Mouse (Mus musculus) layer of hippocampus, adult 6 months (tissue): ENCODE results near the gene Ubr3. TPM values are rescaled to one million over a fixed set of nuclear protein-coding genes. Genes with fewer than 3 reads are reported as not detected.

Experiments used
- long read RNA-seq, 2 experiments: library from polyadenylated mRNA; unstranded; transcript quantifications; one replicate each; pipeline ENCODE4 v2.0.0; 2019 to 2020
- polyA plus RNA-seq: library from polyadenylated mRNA; unstranded; fragments of <200 nt; fragmentation: Nextera tagmentation; gene quantifications from 2 replicates; pipeline ENCODE4 v1.2.3, GENCODE M21; 2021

The Ubr3 gene
- 5.6 and 6.2 TPM in 2 replicates for polyA plus RNA-seq
- long read RNA-seq, experiment 1, partial matches to known transcripts, result 20 of 25 reads
- long read RNA-seq, experiment 1, other reads (novel, unspliced or antisense), result 5 of 25 reads
- long read RNA-seq, experiment 2, partial matches to known transcripts, result 24 of 32 reads
- long read RNA-seq, experiment 2, other reads (novel, unspliced or antisense), result 6 of 32 reads

GRCm38 (mm10) chr2:69897039-69897617 is at the start of gene Ubr3:
Gene Ubr3 (plus strand): TSS chr2:69897246.

GRCm38 (mm10) chr2:69861485-69862091 is 35.5 kb upstream of the Ubr3 start, which contains the start of gene Ssb:
Gene Ssb (plus strand): TSS chr2:69861562.

GRCm38 (mm10) chr2:69885451-69886305 is 11.4 kb upstream of the Ubr3 start, which contains the start of gene Mettl5:
Gene Mettl5 (minus strand): TSS chr2:69885615.

GRCm38 (mm10) chr2:70038752-70039151 is 141.7 kb downstream of the Ubr3 start, which contains the start of gene Myo3b:
Gene Myo3b (plus strand): TSS chr2:70039126.

Other genes with a start within 250 kb of the Ubr3 start
- 0.06 and 0.09 TPM in 2 replicates for gene Klhl41, start 227.1 kb upstream of the Ubr3 start, polyA plus RNA-seq
- 4.5 TPM in 2 replicates for gene Fastkd1, start 183.7 kb upstream of the Ubr3 start, polyA plus RNA-seq
- gene Ppig, start 174.7 kb upstream of the Ubr3 start, polyA plus RNA-seq, result 74.1 and 77.5 TPM in 2 replicates
- gene Ccdc173, start 107.7 kb upstream of the Ubr3 start, polyA plus RNA-seq, result 1.8 TPM in 2 replicates
- gene Phospho2, start 107.6 kb upstream of the Ubr3 start, polyA plus RNA-seq, result 25.4 and 25.5 TPM in 2 replicates
- gene Klhl23, start 75.3 kb upstream of the Ubr3 start, polyA plus RNA-seq, result 15.2 and 19.4 TPM in 2 replicates
- 178 and 187 TPM in 2 replicates for gene Ssb, start 35.7 kb upstream of the Ubr3 start, polyA plus RNA-seq
- 21.9 and 22.4 TPM in 2 replicates for gene Mettl5, start 11.6 kb upstream of the Ubr3 start, polyA plus RNA-seq
- gene Myo3b, start 141.9 kb downstream of the Ubr3 start, polyA plus RNA-seq, result 0.08 TPM in 2 replicates